Mouse (Mus musculus) T-helper 17 cell (primary cell): ENCODE measurements around the gene Pnpla5.

ENCODE experiments used
- in situ Hi-C, 2 experiments: fragments of 300-600 bp; cut with MboI, MseI; formaldehyde crosslinking; loops; 1 replicate in 1 of 2; 2 replicates in 1 of 2; pipeline ENCODE4 v1.15.1; 2025; ENCODE audit warnings: high pct_unique_total_duplicates in 2 of 2

Pnpla5 gene

DNA sequence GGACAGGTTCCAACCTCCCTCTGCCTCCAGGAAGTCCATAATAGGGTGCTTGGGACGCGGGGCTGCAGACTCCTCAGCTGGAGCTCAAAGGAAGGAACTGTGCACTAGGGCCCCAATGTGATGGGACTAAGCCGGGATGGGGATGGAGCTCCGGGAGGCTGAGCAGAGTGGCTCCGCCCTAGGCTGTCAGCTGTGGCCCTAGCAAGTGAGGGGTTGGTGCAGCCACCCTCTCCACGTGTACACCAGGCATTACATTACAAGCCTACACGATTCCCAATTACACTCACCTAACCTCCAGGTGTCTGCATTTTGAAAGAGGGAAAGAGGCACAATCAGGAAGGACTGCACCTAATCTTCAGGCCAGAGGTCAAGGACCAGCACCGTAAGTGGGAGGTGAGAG is at the start of gene Pnpla5:
Gene Pnpla5, minus strand, starts transcription at position 101 of the 400 bp plus-strand sequence.
- in situ Hi-C loops = no loop called here

DNA sequence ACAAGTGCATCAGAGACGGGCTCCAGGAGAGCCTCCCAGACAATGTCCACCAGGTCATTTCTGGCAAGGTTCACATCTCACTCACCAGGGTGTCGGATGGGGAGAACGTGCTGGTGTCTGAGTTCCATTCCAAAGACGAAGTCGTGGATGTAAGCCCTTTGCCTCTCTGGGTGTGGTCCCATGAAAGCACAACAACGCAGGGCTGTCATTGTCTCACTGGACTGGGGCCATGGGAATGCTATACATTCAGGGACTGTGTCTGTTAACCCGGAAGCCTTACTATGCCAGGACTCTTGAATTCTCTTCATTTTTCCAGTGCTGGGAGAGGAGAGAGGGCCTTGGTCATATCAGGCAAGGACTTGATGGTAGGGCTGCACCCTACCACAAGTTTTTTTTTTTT is 48.2 kb upstream of the Pnpla5 start:
- in situ Hi-C loops = no loop called here

DNA sequence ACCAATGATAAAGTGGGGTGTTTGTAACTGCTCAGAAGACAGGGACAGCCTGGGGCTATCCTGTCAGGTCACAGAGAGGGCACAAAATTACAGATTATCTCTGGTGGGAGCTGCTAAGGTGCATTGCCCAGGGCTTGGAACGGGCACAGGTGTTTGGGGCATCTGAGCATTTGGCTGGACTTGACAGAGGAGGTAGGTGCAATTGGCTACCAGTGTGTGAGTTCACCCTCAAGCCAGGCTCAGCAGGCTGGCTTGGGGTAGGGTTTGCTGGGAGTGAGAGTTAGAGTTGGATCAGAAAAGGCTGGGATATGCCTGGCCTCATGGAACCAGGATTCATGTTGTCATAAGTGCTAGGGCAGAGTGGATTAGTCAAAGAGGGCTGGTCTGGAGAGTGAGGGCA is 46.5 kb upstream of the Pnpla5 start:
- in situ Hi-C loops = no loop called here

DNA sequence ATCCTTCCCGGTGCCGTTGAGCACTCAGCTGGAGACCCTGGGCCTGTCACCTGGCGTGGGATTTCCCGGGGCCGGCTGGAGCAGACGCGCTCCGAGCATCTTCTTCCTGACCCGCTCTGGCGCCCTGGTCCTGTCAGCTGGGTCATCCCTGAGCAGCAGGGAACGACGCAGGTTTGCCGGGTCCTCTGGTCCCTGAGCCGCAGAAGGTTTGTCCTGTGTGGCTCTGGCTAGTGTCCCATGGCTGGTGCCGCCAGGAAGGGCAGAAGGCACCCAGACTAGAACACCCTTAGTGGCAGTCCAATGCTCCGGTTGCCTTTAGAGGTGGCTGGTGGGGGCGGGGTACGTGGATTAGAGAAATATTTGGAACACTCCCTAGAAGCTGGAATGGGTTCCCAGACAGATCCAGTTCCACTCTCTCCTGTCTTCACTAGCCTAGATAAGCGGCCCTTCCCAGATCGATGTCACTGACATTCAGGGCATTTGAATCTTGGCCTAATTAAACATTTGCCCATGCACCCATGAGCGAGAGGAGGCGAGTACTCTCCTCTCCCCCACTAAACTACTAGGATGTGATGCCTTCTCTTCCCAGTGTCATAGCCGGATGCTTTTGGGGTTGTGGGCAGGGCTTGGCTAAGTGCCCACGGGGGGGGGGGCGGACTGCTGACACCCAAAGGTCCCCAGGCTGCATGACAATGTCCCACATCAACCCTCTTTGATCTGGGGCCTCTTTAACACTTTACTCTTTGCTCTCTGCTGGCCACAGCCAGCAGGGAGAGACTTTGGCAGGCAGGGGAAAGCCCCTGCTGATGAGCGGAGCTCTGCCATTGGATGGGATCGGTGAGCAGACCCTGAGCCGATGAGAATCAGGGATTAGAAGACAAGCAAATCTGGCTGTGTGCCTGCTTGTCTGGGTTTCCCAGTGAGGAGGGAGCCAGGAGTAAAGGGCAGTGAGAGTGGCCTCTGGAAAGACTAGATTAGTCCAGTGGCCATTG is 45.5 kb upstream of the Pnpla5 start:
- in situ Hi-C loops = no loop called here

DNA sequence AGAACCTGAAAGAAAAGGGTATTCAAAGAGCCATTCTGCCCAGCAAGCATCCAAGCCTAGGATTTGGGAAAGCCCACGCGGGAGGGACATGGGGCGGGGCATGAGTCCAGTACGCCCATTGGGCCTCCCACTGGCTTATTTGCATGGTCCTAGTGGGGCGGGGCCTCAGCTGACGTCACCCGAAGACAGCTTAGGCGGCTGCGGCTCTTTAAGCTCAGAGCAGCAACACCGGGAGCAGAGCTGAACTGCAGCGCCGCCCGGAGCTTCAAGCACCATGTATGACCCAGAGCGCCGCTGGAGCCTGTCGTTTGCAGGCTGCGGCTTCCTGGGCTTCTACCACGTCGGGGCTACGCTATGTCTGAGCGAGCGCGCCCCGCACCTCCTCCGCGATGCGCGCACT is 44.6 kb upstream of the Pnpla5 start, which contains the start of gene Pnpla3:
Gene Pnpla3, plus strand, starts transcription at position 238 of the 400 bp plus-strand sequence.
- in situ Hi-C loops = no loop called here

DNA sequence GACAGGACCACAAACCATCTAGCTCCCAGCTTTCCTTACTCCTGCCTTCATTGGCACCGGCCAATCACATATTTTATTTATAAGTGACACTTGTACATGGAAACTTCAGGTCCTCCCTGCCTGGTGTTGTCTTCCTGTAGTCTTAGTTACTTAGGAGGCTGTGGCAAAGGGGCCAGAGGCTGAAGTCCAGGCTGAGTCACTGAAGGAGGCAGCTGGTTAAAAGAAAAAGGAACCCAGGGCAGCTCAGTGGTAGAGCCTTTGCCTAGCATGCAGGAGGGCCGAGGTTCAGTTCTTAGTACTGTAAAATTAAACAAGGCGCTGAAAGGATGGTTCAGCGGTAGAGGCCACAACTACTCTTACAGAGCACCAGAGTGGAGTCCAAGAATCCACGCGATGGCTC is 43.8 kb upstream of the Pnpla5 start:
- in situ Hi-C loops = no loop called here

DNA sequence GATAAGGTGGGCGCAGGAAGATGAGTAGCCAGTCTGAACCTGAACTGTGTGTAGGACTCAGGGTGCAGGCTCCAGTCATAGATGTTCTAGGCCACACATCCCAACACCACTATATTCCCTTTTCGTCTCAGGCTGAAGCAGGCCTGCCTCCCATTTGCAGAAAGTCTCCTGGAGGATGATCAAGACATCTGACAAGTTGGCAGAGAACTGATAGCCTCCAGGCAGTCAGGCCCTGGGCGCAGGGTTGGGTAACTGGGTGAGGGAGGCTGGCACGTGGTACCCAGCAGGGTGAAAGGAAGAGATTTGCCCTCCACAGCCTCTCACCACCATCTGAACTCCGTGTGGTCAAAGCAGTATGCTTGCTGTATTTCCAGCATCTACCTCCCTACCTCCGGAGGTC is 38.9 kb upstream of the Pnpla5 start:
- in situ Hi-C loops = no loop called here

DNA sequence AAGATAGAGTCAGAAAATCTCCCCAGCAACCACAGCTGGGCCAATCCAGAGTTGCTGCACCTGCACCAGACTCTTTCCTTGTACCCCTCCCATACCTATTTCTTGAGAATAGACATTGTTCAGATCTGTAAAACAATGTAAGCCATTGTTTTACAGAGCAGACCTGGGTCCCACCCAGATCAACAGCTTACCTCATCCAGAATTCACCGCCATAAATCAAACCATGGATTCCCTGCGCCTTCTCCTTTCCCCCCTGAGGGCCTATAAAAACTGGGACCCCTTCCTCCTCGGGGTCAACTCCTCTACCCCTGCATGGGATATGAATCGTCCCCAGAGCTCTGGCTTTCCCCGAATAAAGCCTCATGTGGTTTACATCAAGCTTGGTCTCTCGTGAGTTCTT is 34.6 kb upstream of the Pnpla5 start:
- in situ Hi-C loops = loop anchor here in 1 of 2 experiments (5.0 kb wide), 1 partner anchor 1715 kb away; no protein-coding TSS in a partner anchor

DNA sequence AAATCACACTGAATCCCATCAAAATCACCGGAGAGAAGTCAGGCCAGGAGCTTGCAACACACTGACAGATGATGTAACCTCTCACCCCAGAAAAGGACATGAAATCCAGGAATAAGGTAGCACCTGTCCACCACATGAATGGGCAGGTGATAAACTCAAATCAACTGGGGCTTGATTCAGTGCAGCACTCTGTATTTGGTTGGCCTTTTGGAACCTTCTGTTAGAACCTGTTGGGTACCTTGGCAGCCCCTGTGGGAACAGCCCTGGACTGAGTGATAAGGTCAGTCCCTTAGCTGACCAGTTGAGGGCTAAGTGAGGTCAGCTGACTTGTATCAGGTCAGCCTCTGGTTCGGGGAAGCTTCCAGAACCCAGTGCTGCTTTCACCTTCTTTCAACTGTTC is 33.2 kb upstream of the Pnpla5 start:
- in situ Hi-C loops = loop anchor here in 1 of 2 experiments (5.0 kb wide), 1 partner anchor 1714 kb away; no protein-coding TSS in a partner anchor

DNA sequence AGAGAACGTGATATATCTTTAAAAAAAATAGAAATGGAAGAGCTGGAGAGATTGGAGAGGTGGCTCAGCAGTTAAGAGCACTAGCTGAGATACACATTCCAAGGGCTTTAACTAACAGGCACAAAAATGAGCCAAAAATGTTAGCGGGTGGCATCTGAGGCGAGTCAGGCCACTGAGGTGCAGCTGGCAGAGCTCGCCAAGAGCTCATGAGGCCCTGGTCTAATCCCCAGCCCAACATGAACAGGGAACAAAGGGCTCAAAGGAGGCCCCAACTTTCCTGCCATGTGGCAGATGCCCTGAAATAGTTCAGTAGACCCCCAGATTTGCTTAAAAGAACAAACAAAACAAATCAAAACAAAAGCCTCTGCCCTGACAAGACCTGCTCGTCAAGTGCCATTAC is 18.0 kb upstream of the Pnpla5 start:
- in situ Hi-C loops = no loop called here

DNA sequence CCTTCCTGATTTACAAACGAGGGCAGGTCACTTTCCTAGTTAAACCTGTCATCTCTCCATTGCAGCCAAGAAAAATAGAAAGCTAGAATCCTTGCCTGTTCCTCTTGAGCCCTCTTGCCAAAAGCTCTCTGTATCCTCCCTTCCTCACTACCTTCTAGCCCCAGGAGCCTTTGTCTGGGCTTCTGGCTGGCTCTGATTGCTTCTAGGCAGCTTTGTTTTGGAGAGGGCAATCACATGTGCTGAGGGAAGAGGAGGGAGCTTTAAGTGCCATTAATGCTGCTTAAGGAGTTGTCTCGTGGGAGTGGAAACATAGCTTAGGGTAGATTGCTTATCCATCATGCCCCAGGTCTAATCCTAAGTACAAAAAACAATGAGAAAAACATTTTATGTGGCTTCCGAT is 17.1 kb upstream of the Pnpla5 start:
- in situ Hi-C loops = no loop called here

DNA sequence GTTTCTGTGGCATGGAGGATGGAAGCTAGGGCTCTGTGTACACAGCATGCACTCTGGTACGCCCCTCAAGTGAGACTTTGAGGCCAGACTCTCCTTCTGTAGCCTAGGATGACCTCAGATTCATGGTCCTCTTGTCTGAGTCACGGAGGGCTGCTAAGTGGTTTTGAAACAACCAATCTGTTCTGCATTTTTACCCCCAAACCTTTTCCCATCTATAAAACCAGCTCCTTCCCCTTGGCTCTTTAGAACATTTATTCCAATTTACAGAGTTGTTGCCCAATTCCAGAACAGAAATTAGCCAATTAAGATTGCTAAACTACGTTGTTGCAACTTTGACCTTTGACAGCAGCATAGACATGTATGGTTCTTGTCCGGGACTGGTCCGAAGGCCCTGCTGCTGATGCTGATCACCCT is 16.6 kb upstream of the Pnpla5 start:
- in situ Hi-C loops = no loop called here

DNA sequence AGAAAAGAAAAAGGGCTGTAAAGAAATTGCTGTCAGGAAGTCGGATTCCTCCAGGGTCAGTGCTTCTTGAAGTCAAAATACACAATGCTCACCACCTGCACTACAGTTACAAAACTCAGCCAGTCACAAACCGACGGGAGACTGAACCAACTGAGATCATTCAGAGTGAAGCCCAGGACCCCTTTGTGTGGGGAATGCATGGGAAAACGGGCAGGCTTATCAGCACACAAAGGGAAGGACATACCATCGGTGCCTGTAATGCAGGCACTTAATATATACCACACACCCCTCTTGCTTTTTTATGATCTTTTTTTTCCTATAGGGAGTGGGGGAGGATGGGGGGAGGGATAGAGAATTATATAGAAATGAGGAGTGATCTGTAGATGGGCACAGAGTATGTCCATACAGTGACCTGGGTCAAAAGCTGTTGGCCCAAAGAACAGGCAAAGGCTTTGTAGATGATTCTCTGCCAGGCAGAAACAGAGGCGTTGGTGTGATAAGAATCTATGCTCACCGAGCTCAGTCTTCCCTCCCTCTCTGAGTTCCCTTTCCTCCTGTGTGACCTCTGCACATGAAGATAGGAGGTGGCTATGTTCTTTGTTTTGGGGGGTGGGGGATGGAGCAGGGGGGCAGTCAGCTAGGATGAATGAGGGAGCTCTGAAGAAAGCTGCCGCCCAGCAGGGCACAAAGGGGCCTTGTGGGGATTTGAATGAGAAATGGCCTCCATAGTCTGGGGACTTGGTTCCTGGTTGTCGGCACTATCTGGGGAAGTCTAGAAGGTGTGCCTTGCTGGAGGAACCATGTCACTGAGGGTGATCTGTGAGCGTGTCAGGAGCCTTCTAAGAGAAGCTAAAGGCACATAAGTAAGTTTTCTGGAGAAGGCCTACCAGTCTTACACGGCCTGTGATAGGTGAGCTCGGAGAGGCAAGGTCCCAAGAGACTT is 13.8 kb upstream of the Pnpla5 start:
- in situ Hi-C loops = no loop called here

DNA sequence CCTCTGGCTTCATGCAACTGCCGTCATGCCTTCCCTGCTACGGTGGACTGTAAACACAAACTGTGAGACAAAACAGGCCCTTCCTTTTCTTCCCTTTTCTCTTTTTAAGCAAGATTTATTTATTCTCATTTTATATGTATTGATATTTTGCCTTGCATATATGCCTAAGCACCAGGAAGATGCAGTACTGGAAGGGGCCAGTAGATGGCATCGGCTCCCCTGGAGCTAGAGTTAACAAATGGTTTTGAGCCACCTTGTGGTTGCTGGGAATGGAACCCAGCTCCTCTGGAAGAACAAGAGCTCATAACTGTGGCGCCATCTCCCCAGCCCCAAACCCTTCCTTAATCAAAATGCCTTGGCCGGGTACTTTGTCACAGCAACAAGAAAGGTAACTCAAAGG is 12.5 kb upstream of the Pnpla5 start:
- in situ Hi-C loops = no loop called here

DNA sequence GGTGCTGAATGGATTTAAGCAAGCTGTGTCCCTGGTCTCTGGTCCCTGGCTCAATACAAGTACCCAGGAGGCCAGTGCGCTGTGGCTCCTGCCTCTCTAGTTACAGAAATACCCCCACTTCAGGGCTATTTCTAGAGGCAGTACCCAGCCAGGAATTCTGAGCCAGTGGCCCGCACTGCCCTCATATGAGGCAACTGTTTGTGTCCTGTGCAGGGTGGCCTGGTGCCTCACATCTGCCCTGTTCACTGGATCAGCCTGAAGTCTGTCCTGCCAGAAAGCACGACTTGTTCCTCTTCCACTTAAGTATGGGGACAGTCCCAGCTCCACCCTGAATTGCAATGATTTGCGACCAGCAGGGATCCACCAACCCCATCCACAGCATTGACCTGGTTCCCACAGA is 10.5 kb upstream of the Pnpla5 start:
- in situ Hi-C loops = no loop called here

DNA sequence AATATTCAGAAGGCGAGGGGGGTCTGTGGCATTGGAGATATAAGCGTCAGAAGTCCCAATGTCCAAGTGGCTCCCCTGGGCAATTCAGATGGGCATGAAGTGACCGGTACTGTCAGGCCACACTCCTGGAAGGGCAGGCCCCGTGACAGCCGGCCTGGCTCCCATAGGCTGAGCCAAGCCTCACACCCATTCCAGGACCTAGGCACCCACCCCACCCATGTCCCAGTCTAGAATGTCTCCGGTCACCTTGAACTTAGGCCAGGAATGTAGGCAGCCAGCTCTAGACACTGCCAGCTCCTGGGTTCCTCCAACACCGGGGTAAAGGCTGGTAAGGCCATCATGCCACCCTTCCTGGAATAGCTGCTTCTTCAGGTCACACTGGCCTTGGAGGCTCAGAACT is 9.0 kb upstream of the Pnpla5 start:
- in situ Hi-C loops = no loop called here

DNA sequence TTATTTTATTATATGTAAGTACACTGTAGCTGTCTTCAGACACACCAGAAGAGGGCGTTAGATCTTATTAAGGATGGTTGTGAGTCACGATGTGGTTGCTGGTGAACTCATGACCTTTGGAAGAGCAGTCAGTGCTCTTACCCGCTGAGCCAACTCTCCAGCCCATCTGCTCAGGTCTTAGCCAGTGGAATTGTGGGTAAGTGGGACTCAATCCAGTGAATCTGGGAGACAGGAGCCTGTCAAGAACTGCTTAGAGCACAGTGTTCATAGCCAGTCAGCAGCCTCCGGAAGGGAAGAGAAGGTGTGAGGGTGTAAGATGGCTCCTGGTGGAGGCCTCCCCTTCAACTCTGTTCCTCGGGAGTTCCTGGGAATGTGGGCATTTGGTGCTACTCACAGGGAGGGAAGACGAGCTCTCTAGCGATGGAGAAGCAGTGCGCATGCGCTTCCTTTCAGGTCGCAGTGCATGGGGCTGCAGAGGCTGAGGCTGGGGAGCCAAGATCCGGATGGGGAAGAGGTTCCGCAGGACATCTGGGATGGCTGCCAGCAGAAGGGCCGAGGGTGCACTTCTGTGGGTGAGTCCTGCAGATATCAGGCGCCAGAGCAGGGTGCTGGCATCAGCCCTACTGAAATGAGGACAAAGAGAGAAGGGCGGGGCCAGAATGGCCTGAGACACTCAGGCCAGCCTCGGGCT is 8.3 kb upstream of the Pnpla5 start:
- in situ Hi-C loops = no loop called here

DNA sequence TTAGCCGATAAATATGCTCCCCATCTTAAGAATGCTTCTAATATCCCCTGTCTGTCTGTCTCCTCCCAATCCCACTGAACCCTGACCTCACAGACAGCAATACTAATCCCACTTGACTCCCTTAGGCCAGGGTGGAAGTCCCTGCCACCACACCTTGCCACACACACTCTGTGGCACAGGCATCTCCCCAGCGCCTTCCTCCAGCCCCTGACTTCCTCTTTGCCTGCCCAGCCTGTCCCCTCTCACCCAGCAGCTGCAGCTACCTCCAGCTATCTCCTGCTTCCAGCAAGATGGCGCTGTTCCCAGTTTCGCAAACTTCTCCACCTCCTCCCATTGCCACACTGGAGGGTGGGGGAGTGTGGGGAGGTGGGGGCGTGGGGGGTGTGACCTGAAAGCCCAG is 3.9 kb upstream of the Pnpla5 start:
- in situ Hi-C loops = no loop called here

DNA sequence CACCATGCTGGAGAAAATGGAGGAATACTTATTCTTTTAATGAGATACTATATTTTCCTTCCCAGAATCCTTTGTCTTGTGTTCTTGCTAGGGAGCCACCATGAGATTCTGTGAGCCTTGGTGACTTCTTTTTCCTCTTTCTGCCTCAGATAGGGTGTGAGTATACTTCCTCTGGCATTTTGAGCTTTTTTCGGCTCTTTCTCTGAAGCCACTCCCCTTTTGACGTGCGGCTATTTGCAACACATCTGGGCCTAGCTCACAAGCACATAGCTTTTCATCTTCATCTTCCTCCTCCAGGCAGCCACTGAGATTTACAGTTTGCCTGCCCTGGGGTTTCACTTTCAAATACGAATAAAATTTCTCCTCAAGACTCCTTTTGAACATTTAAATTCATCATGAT is 3.5 kb upstream of the Pnpla5 start:
- in situ Hi-C loops = no loop called here

DNA sequence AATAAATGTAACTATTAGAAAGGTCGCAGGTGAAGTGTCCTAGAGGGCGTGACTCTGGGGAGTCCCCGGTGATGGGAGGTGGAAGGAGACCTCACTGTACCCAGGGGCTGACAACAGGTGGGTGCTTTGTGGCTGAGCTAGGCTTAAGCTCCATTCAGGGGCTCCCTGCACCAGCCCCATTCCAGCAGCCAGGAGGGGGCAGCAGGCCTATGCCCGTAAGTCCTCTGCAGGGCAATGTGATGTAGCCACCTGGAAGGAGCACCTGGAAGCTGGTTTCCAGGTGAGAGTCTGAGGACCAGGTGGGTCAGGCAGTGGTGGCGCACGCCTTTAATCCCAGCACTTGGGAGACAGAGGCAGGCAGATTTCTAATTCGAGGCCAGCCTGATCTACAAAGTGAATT is 1.1 kb upstream of the Pnpla5 start:
- in situ Hi-C loops = no loop called here

DNA sequence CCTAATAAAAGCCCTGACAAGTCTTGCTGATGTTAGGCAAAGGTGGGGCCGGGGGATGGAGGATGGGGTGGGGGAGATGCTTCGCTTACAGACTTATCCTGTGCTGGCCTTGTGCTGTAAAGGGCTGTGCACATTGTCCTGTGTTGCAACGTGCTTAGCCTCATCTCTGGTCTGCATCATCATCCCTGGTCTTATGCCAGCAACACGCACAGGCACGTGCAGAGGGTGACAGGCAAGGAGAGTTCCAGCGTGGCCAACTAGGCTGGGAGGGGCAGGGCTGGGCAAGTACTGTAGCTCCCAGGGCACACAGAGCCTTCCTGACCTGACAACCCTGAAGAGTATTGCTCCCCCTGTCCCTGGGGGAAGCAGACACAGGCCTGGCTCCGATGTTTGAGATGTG is 1.9 kb downstream of the Pnpla5 start:
- in situ Hi-C loops = no loop called here

DNA sequence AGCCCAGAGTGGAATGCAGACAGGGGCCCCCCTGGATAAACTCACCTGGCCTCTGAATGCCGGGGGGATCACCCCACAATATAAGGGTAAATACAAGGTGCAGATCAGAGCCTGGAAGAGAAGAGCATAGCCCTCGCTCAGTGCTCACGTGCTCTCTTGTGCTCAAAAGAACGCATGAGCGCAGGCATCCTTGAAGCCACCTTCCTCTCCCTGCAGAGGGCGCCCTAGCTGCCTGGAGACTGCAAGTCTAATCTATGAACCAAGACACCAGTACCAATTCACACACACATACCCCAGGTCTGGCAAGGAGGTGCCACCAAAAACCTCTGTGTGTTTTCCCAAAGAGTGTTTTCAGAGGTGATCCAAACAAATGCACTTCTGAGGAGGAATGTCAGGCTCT is 2.4 kb downstream of the Pnpla5 start:
- in situ Hi-C loops = no loop called here
